Mouse (Mus musculus): ENCODE measurements around the gene Mea1. TPM values are rescaled to one million over a fixed set of nuclear protein-coding genes. Genes with fewer than 3 reads are reported as not detected.

Mea1 gene
- polyA plus RNA-seq, 1 experiment from 2014 or later = 135 TPM

- no peak for TF ChIP-seq CTCF (IDR thresholded peaks at IDR 0.05; ENCODE audit: low read depth)
- Histone ChIP-seq H3K9ac (ENCODE audit: low read depth, low read length) (no peak overlapping the region), H3K4me3 (replicated peaks; ENCODE audit: low read depth, low read length) (no peak overlapping the region), H3K27me3 (ENCODE audit: insufficient read depth, low read length) (no peaks in the 10 kb centered on the region), H3K4me2 (ENCODE audit: low read length) (no peak overlapping the region), H3K36me3 (ENCODE audit: insufficient read depth, low read length) (peaks cover 20% of the 10 kb centered on the region), H3K9me3 (replicated peaks; ENCODE audit: low read length) (no peaks in the 10 kb centered on the region), H3K4me1 (replicated peaks; ENCODE audit: insufficient read depth, low read length) (no peaks in the 10 kb centered on the region), H3K27ac (no peak overlapping the region)
- 92% methylated on average over 12 of the region's 12 CpGs for WGBS
- ATAC-seq (replicated peaks; ENCODE audit: low FRiP score, low read depth) = no peak
- DNase-seq (ENCODE audit: low spot score) = no peak
These were observed 12.1 kb downstream of the Mea1 start for GRCm38 (mm10) chr17:46690665-46691064.

- Histone ChIP-seq H3K4me1 (replicated peaks; ENCODE audit: insufficient read depth, low read length) (no peaks in the 10 kb centered on the region), H3K4me3 (replicated peaks; ENCODE audit: low read depth, low read length) (no peak overlapping the region), H3K27me3 (ENCODE audit: insufficient read depth, low read length) (no peaks in the 10 kb centered on the region), H3K27ac (no peak overlapping the region), H3K9me3 (replicated peaks; ENCODE audit: low read length) (no peaks in the 10 kb centered on the region), H3K4me2 (ENCODE audit: low read length) (no peak overlapping the region), H3K9ac (ENCODE audit: low read depth, low read length) (no peak overlapping the region), H3K36me3 (ENCODE audit: insufficient read depth, low read length) (peaks cover 13% of the 10 kb centered on the region)
- WGBS = 89% methylated on average over 2 of the region's 2 CpGs
- DNase-seq (ENCODE audit: low spot score) (no peak), ATAC-seq (replicated peaks; ENCODE audit: low FRiP score, low read depth) (no peak)
- TF ChIP-seq CTCF (IDR thresholded peaks at IDR 0.05; ENCODE audit: low read depth) = no peak
These were observed 12.8 kb downstream of the Mea1 start for GRCm38 (mm10) chr17:46691390-46691789.

- Histone ChIP-seq H3K4me2 (ENCODE audit: low read length) (no peak overlapping the region), H3K9ac (ENCODE audit: low read depth, low read length) (no peak overlapping the region), H3K27me3 (ENCODE audit: insufficient read depth, low read length) (no peaks in the 10 kb centered on the region), H3K36me3 (ENCODE audit: insufficient read depth, low read length) (peaks cover 2% of the 10 kb centered on the region; the same call in 1 of the 2 replicates), H3K4me1 (replicated peaks; ENCODE audit: insufficient read depth, low read length) (no peaks in the 10 kb centered on the region), H3K9me3 (replicated peaks; ENCODE audit: low read length) (no peaks in the 10 kb centered on the region), H3K4me3 (replicated peaks; ENCODE audit: low read depth, low read length) (no peak overlapping the region), H3K27ac (no peak overlapping the region)
- ATAC-seq (replicated peaks; ENCODE audit: low FRiP score, low read depth) (no peak), DNase-seq (ENCODE audit: low spot score) (no peak)
- WGBS = 50% methylated on average over 1 of the region's 1 CpGs
- TF ChIP-seq CTCF (IDR thresholded peaks at IDR 0.05; ENCODE audit: low read depth) = no peak
These were observed 16.0 kb downstream of the Mea1 start for GRCm38 (mm10) chr17:46694517-46695063.

GRCm38 (mm10) chr17:46698515-46698914 is 19.9 kb downstream of the Mea1 start:
- DNase-seq (ENCODE audit: low spot score) (no peak), ATAC-seq (replicated peaks; ENCODE audit: low FRiP score, low read depth) (no peak)
- Histone ChIP-seq H3K4me2 (ENCODE audit: low read length) (no peak overlapping the region), H3K4me1 (replicated peaks; ENCODE audit: insufficient read depth, low read length) (peaks cover 10% of the 10 kb centered on the region; the same call in 1 of the 2 replicates), H3K9ac (ENCODE audit: low read depth, low read length) (no peak overlapping the region), H3K9me3 (replicated peaks; ENCODE audit: low read length) (no peaks in the 10 kb centered on the region), H3K27me3 (ENCODE audit: insufficient read depth, low read length) (no peaks in the 10 kb centered on the region), H3K4me3 (replicated peaks; ENCODE audit: low read depth, low read length) (no peak overlapping the region), H3K27ac (no peak overlapping the region), H3K36me3 (ENCODE audit: insufficient read depth, low read length) (peaks cover 2% of the 10 kb centered on the region; the same call in 1 of the 2 replicates)
- WGBS = 80% methylated on average over 6 of the region's 6 CpGs
- no peak for TF ChIP-seq CTCF (IDR thresholded peaks at IDR 0.05; ENCODE audit: low read depth)

- DNase-seq (ENCODE audit: low spot score) (no peak), ATAC-seq (replicated peaks; ENCODE audit: low FRiP score, low read depth) (no peak)
- H3K4me2 ChIP-seq (ENCODE audit: low read length) = no peak overlapping the region
- H3K36me3 ChIP-seq (ENCODE audit: insufficient read depth, low read length) = peaks cover 2% of the 10 kb centered on the region; the same call in 1 of the 2 replicates
- H3K9me3 ChIP-seq (replicated peaks; ENCODE audit: low read length) = no peaks in the 10 kb centered on the region
- H3K4me3 ChIP-seq (replicated peaks; ENCODE audit: low read depth, low read length) = no peak overlapping the region
- H3K4me1 ChIP-seq (replicated peaks; ENCODE audit: insufficient read depth, low read length) = peaks cover 12% of the 10 kb centered on the region; the same call in 1 of the 2 replicates
- H3K27ac ChIP-seq = no peak overlapping the region
- no peaks in the 10 kb centered on the region for H3K27me3 ChIP-seq (ENCODE audit: insufficient read depth, low read length)
- H3K9ac ChIP-seq (ENCODE audit: low read depth, low read length) = no peak overlapping the region
- TF ChIP-seq CTCF (IDR thresholded peaks at IDR 0.05; ENCODE audit: low read depth) = no peak
- 56% methylated on average over 5 of the region's 5 CpGs for WGBS
These were observed 20.7 kb downstream of the Mea1 start for GRCm38 (mm10) chr17:46699245-46699644.

GRCm38 (mm10) chr17:46699912-46700311 is 21.3 kb downstream of the Mea1 start:
- H3K27ac ChIP-seq = no peak overlapping the region
- WGBS = 81% methylated on average over 3 of the region's 3 CpGs
- H3K4me1 ChIP-seq (replicated peaks; ENCODE audit: insufficient read depth, low read length) = peaks cover 12% of the 10 kb centered on the region; the same call in 1 of the 2 replicates
- TF ChIP-seq CTCF (IDR thresholded peaks at IDR 0.05; ENCODE audit: low read depth) = no peak
- DNase-seq (ENCODE audit: low spot score) (no peak), ATAC-seq (replicated peaks; ENCODE audit: low FRiP score, low read depth) (no peak)
- H3K4me3 ChIP-seq (replicated peaks; ENCODE audit: low read depth, low read length) = no peak overlapping the region
- no peak overlapping the region for H3K9ac ChIP-seq (ENCODE audit: low read depth, low read length)
- H3K36me3 ChIP-seq (ENCODE audit: insufficient read depth, low read length) = peaks cover 2% of the 10 kb centered on the region; the same call in 1 of the 2 replicates
- H3K27me3 ChIP-seq (ENCODE audit: insufficient read depth, low read length) = no peaks in the 10 kb centered on the region
- no peaks in the 10 kb centered on the region for H3K9me3 ChIP-seq (replicated peaks; ENCODE audit: low read length)
- no peak overlapping the region for H3K4me2 ChIP-seq (ENCODE audit: low read length)
